Mouse (Mus musculus) cerebellum, adult (tissue): Measurements from ENCODE around the gene Rtbdn.

ENCODE experiments used
- ATAC-seq: cut with Nextera tagmentation; 2 replicates; pipeline ENCODE4 v1.9.2; 2017; ENCODE audit warnings: mild to moderate bottlenecking, moderate library complexity, mixed read lengths; ENCODE audit not compliant: insufficient number of reproducible peaks, low FRiP score, low TSS enrichment

The Rtbdn gene

GRCm38 (mm10) chr8:84918646-84919045 lies 28.1 kb upstream of the Rtbdn start:
- no peak for ATAC-seq

- ATAC-seq: no peak
These were observed 25.2 kb upstream of the Rtbdn start for GRCm38 (mm10) chr8:84921596-84921995.

GRCm38 (mm10) chr8:84925557-84925956 lies 21.2 kb upstream of the Rtbdn start:
- no peak for ATAC-seq

GRCm38 (mm10) chr8:84927513-84927912 lies 19.3 kb upstream of the Rtbdn start:
- ATAC-seq: no peak

GRCm38 (mm10) chr8:84928456-84929306 lies 18.1 kb upstream of the Rtbdn start:
- peak; percentile 80 for ATAC-seq

- ATAC-seq: no peak
These were observed 16.2 kb upstream of the Rtbdn start for GRCm38 (mm10) chr8:84930582-84930981.

GRCm38 (mm10) chr8:84933767-84934559 lies 12.8 kb upstream of the Rtbdn start:
- no peak for ATAC-seq

- peak; percentile 75 for ATAC-seq
These were observed 11.9 kb upstream of the Rtbdn start for GRCm38 (mm10) chr8:84934860-84935259.

GRCm38 (mm10) chr8:84935489-84935888 lies 11.3 kb upstream of the Rtbdn start:
- ATAC-seq: peak; percentile 26; the same call in 1 of the 2 replicates

GRCm38 (mm10) chr8:84936041-84936961 lies 10.5 kb upstream of the Rtbdn start:
- ATAC-seq: no peak

GRCm38 (mm10) chr8:84936962-84937546 lies 9.7 kb upstream of the Rtbdn start, which contains the start of gene Mast1:
Gene Mast1 (minus strand): TSS chr8:84937359.
- peak; percentile 49; the same call in 1 of the 2 replicates for ATAC-seq

GRCm38 (mm10) chr8:84937620-84938485 lies 8.9 kb upstream of the Rtbdn start:
- ATAC-seq: no peak

- ATAC-seq: no peak
These were observed 3.1 kb upstream of the Rtbdn start for GRCm38 (mm10) chr8:84943699-84944098.

GRCm38 (mm10) chr8:84944478-84945160 lies 2.2 kb upstream of the Rtbdn start:
- ATAC-seq: peak; percentile 54; the same call in 1 of the 2 replicates

GRCm38 (mm10) chr8:84945235-84945632 lies 1.6 kb upstream of the Rtbdn start:
- peak; percentile 53; the same call in 1 of the 2 replicates for ATAC-seq

GRCm38 (mm10) chr8:84945633-84946527 lies 911 bp upstream of the Rtbdn start:
- peak; percentile 54; the same call in 1 of the 2 replicates for ATAC-seq

GRCm38 (mm10) chr8:84947241-84947545 lies 402 bp downstream of the Rtbdn start:
- no peak for ATAC-seq
